Mouse (Mus musculus) cerebellum, adult 8-10 months (tissue): ENCODE measurements at regions not wholly inside any gene's neighbourhood (a gene's known extent, or its start where the extent isn't known, plus 50 kb on each side); places are given as distances from the start of the nearest gene placed in this dataset.

Experiments used
- DNase-seq: peaks from one replicate; pipeline ENCODE4 v3.0.0; 2022

- no peak for DNase-seq
These were observed 240.7 kb downstream of the Rps15a start for GRCm38 (mm10) chr7:117875241-117875640.

GRCm38 (mm10) chr7:117859419-117859818, 256.6 kb downstream of the Rps15a start:
- DNase-seq, result no peak

- no peak for DNase-seq
These were observed 260.0 kb downstream of the Rps15a start for GRCm38 (mm10) chr7:117855955-117856354.

DNA sequence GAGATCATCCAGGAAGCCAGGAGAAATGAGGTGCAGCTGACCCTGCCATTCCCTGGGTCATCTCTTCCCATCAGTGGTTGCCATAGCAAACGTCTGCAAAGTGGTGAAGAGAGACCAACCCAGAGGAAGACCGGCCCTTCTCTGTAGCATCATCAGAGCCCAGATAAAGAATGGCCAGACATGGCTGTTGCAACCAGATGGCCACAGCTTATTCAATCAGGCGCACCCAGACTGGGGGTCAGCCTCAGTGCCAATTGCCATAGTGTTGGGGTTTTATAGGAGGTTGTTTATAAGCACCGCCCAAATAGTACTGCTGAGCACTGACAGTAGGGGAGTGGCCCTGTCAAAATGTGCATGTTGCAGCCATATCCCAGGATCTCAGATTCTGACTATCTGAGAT, 262.3 kb downstream of the Rps15a start:
- no peak for DNase-seq

DNA sequence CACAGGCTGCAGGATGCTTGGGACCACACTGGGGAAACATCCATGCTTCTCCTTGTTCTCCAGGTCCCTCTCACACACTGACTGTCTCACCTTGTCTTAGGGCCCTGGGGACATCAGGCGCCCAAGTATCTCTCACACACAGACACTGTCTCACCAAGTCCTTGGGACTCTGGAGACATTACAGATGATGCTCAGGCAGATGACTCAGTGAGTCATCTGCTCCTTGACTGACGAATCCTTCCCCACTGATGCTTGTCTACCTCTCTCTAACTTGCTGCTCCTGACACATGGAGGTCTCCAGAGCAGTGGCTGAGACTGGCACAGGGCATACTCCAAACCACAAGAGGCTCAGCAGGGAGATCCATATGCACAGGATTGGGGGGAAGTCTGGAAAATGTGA, 263.1 kb downstream of the Rps15a start:
- no peak for DNase-seq

DNA sequence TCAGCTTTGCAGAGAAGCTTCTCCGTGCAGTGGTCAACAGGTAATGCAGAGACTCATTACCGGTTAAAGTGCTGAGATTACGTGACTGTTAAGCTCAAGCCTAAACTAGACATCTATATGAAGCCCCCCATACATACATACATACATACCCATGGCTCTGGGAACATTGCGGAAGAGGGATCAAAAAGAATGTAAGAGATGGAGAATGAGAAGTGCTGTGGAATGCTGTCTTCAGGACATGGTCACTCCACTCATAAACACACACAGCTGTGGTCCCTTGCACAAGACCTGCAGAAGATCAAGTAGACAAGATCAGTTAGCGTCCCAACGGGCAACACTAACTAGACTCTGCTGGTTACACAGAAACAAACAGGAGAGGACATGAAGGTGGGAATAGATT, 265.2 kb downstream of the Rps15a start:
- no peak for DNase-seq

DNA sequence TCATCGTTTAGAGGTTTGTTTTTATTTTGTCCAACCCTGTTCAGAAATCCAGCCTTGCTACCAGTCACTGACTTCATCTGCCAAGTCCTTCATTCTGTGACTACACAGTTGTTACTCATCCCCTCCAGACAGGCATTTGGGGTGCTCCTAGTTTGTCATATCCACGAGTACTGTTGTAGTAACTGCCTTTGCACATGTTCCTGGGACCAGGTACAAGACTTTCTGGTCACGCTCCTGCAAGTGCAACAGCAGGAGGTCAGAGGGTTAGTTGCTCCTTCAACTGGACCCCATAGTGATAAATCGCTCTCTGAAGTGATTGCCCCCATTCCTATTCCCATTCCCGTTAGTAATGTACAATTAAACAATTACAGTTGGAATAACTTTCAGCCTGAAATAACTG, 269.9 kb downstream of the Rps15a start:
- DNase-seq, result no peak

DNA sequence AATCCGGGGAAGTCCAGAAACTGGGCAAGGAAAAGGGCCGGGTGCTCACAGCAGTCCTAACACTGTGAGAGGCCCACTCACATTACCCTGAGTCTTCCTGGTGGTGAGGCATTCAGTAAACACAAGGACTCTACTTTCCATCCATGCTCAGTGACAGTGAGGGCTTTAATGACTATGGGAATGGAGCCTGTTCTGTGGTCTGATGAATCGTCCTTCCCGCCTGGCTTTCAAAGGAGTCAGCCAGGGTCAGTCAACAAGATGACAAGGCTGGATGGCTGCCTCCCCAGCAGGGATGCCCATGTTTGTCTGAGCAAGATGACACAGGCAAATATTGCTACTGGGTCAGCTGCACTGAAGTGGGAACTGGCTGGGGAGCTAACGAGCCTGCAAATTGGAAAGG, 273.2 kb downstream of the Rps15a start:
- no peak for DNase-seq

GRCm38 (mm10) chr7:117795035-117795434, 321.0 kb downstream of the Rps15a start:
- no peak for DNase-seq

GRCm38 (mm10) chr7:117793991-117794390, 322.0 kb downstream of the Rps15a start:
- no peak for DNase-seq

GRCm38 (mm10) chr7:117792456-117792855, 323.5 kb downstream of the Rps15a start:
- no peak for DNase-seq

GRCm38 (mm10) chr7:117778996-117779395, 337.0 kb downstream of the Rps15a start:
- no peak for DNase-seq

DNA sequence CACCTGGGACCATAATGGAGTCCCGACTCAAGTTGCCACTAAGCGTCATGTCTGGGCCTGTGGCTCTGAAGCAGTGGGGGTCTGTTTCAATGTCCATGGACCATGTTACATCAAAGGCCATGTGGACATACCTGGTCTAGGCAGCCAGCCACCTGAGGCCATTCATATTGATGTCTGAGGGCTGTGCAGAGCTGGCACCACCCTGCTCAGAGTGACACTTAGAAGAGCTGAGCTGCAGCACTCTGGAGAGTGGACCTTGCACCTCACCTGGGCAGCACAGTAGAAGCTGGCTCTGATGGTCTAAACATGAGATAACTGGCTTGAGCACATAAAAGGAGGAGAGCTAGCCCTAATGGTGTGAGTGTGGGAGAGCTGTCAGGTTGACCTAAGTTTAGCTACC, 338.1 kb downstream of the Rps15a start:
- no peak for DNase-seq

- no peak for DNase-seq
These were observed 344.2 kb downstream of the Rps15a start for GRCm38 (mm10) chr7:117771836-117772235.

DNA sequence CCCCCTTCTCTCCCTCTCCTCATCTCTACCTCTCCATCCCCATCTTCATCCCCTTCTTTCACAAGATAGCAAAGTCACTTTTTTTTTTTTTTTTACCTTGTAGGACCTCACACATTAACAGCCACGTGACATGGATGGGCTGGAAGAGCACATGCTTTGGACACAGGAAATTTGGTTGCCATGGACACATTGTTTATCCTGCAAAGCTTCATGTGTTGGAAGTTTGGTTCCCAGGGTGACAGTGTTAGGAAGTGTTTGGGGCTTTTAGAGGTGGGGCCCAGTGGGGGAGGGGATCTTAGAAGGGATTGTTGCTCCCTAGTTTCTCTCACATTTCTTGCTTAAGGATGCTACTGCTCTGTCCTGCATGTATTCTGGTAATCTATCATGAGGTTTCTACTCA, 356.5 kb downstream of the Rps15a start:
- DNase-seq, result no peak

GRCm38 (mm10) chr7:117757033-117757432, 359.0 kb downstream of the Rps15a start:
- no peak for DNase-seq

DNA sequence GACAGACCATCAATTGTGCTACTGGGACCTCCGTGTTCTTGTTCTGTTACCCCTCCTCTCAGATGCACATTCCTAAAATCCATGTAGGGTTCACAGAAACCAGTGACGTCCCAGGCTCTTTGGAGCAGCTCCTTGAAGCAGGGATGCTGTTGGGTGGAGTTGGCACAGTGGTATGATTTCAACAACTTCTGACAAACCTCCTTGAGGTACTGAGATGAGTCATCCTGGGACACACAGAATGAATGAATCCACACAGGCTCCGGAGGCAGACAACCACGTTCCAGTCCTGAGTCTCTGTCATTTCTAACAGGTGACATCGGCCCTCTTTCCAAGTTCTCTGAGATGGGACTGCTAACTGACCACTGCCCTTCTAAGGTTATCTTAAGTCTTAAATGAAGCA, 360.2 kb downstream of the Rps15a start:
- no peak for DNase-seq

DNA sequence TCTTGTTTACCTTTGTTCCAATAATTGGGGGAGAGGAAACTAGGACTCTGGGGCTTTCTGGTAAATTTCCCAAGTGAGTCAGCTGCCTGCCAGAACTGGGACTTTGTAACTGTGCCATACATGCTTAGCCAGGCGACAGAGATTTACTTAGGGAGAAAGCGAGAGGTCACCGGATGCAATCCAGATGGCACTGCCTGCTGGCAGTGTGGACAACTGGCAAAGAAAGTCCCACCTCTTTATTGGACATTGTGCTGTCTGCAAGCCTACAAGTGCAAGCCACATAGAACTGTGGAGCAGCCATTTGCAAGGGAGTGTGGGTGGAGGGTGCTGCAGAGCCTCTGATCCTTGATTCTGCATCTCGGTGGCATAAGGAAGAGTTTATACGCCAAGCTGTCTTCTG, 362.7 kb downstream of the Rps15a start:
- DNase-seq, result peak; percentile 8

DNA sequence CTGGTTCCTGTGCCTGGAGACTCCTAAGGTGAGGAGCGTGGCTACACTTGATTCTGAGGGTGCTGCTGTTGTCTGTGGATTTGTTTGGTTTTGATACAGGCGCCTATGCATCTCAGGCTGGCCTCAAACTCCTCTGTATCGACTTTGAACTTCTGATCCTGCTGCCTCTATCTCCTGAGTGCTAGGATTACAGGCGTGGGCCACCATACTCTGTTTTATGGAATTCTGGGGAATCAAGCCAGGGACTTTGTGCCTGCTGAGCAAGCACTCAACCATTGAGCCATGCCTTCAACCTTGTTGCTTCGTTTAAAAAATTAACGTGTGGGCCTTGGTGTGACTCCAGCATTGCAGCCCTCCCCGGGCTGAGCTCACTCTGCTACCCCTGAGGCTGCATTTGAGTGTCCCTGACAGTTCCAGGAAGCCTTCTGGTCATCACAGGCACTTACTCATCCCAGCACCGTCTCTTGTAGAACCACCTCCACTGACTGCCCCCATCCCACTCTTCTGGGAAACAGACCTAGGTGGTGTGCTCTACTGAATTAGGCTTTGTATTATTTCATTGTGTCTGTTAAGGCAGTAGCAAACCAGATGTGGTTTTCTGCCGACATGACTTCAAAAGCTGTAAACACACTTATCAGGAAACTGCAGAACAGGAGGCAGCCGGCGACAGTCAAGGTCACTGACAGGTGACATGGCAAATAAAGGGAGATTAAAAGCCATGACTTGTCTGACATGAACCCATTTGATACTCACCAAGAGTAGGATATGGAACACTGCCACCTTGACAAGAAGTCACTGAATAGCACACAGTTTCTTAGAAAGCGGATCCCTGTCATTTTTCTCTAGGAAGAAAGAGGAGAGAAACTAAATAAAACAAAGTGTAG, 363.4 kb downstream of the Rps15a start:
- no peak for DNase-seq

DNA sequence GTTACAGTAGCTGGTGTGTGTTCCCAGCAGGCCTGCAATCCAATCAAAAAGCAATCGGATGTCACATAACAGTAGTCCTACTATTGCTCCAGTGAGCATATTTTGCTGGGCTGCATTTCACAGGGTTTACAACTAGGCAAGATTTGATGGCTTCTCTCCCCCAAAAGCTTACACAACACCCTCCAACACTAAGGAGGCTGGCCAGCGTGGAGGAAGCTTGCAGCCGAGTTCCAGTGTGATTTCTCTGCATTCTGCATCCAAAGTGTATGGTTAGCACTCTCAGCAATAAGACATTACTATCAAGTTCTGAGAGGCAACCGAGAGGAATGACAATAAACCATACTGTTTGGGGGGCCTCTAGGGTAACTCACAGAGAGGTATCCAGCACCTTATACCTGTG, 367.2 kb downstream of the Xylt1 start:
- no peak for DNase-seq

DNA sequence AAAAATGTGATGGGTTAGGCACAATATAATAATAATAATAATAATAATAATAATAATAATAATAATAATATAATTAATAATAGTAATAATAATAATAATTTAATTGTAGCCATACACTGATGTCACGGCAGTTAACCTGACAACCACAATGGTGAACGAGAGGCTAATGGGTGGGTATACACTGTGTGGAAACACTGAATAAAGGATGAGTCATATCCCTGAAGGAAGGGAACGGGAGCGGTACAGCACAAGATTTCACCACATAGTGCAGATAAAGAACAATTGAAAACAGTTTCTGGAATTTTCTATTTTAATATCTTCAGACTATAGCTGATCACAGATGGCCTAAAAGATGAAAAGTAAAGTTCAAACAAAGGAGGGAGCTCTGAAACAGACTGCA, 365.6 kb downstream of the Xylt1 start:
- no peak for DNase-seq

- no peak for DNase-seq
These were observed 358.9 kb downstream of the Xylt1 start for GRCm38 (mm10) chr7:117739706-117740105.

DNA sequence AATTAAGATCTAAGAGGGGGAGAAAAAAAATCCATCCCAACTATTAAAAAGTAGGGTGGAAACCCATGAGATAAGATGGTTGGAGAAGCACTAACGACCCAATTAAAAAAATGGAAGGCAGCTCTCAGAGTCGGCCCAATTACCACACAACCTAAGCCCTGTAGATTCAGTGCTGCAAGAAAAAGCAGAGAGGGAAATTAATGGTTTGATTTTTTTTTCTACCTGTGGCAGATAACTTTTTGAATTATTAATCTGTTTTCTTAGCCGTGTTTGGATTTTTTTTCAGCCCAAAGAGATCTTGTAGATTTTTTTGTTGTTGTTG, 354.9 kb downstream of the Xylt1 start:
- DNase-seq, result no peak

GRCm38 (mm10) chr7:117734994-117735698, 354.4 kb downstream of the Xylt1 start:
- DNase-seq, result no peak

GRCm38 (mm10) chr7:117729067-117729466, 348.3 kb downstream of the Xylt1 start:
- DNase-seq, result no peak
